Mouse (Mus musculus) forebrain, embryonic 16.5 days (tissue): ENCODE measurements at regions not wholly inside any gene's neighbourhood (a gene's known extent, or its start where the extent isn't known, plus 50 kb on each side); places are given as distances from the start of the nearest gene placed in this dataset.

Experiments used
- ATAC-seq: fragments of 200-750 bp; cut with Nextera tagmentation; 2 replicates; pipeline ENCODE4 v1.8.0; 2017; ENCODE audit warnings: mild to moderate bottlenecking, moderate library complexity
- H3K27ac ChIP-seq: fragments of 300-500 bp; sonication (generic); 2 replicates; pipeline ENCODE4 v1.5.1; 2014; ENCODE audit warnings: low read length, control low read depth
- H3K27me3 ChIP-seq: fragments of 300-500 bp; sonication (generic); replicated peaks from 2 replicates; pipeline ENCODE4 v1.6.1; 2014; ENCODE audit warnings: low read length; ENCODE audit not compliant: control insufficient read depth, insufficient read depth
- H3K36me3 ChIP-seq: fragments of 300-500 bp; sonication (generic); 2 replicates; pipeline ENCODE4 v1.6.1; 2014; ENCODE audit not compliant: control insufficient read depth, insufficient read depth
- H3K4me1 ChIP-seq: fragments of 300-500 bp; sonication (generic); replicated peaks from 2 replicates; pipeline ENCODE4 v1.6.1; 2014; ENCODE audit warnings: low read length; ENCODE audit not compliant: control insufficient read depth, insufficient read depth
- H3K4me2 ChIP-seq: fragments of 300-500 bp; sonication (generic); 2 replicates; pipeline ENCODE4 v1.6.1; 2014; ENCODE audit warnings: mild to moderate bottlenecking, low read length, control low read depth
- H3K4me3 ChIP-seq: fragments of 300-500 bp; sonication (generic); replicated peaks from 2 replicates; pipeline ENCODE4 v1.5.1; 2014; ENCODE audit warnings: mild to moderate bottlenecking, low read length, control low read depth
- H3K9ac ChIP-seq: fragments of 300-500 bp; sonication (generic); replicated peaks from 2 replicates; pipeline ENCODE4 v1.6.1; 2014; ENCODE audit warnings: low read depth, low read length, control low read depth
- H3K9me3 ChIP-seq: fragments of 300-500 bp; sonication (generic); 2 replicates; pipeline ENCODE4 v1.6.1; 2016; ENCODE audit warnings: low read length; ENCODE audit not compliant: control insufficient read depth
- WGBS: fragments of 180-500 bp; shearing (Covaris S2); extraction: QIAGEN DNeasy Blood & Tissue Kit; methylation state at CpG from one replicate; pipeline ENCODE4 v1.1.7; 2014; 5-methylcytosine and 5-hydroxymethylcytosine counted together

GRCm38 (mm10) chr9:116468569-116469250, 293.6 kb upstream of the Tgfbr2 start:
- 25% methylated on average over 10 of the region's 10 CpGs for WGBS
- peak; percentile 49; the same call in 1 of the 2 replicates for ATAC-seq
- Histone ChIP-seq H3K4me2 (no peak overlapping the region), H3K4me3 (no peak overlapping the region), H3K4me1 (peaks cover 4% of the 10 kb centered on the region; the same call in 1 of the 2 replicates), H3K36me3 (no peaks in the 10 kb centered on the region), H3K9ac (no peak overlapping the region), H3K9me3 (no peaks in the 10 kb centered on the region), H3K27ac (no peak overlapping the region), H3K27me3 (no peaks in the 10 kb centered on the region)

GRCm38 (mm10) chr9:116466336-116466735, 291.2 kb upstream of the Tgfbr2 start:
- peaks cover 4% of the 10 kb centered on the region; the same call in 1 of the 2 replicates for H3K4me1 ChIP-seq
- no peak overlapping the region for H3K4me2 ChIP-seq
- no peak overlapping the region for H3K9ac ChIP-seq
- no peak overlapping the region for H3K27ac ChIP-seq
- H3K27me3 ChIP-seq: no peaks in the 10 kb centered on the region
- H3K9me3 ChIP-seq: no peaks in the 10 kb centered on the region
- WGBS: 96% methylated on average over 7 of the region's 7 CpGs
- no peaks in the 10 kb centered on the region for H3K36me3 ChIP-seq
- ATAC-seq: no peak
- H3K4me3 ChIP-seq: no peak overlapping the region

- Histone ChIP-seq H3K36me3 (no peaks in the 10 kb centered on the region), H3K27ac (no peak overlapping the region), H3K9me3 (no peaks in the 10 kb centered on the region), H3K4me2 (no peak overlapping the region), H3K9ac (no peak overlapping the region), H3K4me3 (no peak overlapping the region), H3K4me1 (peaks cover 4% of the 10 kb centered on the region; the same call in 1 of the 2 replicates), H3K27me3 (no peaks in the 10 kb centered on the region)
- no peak for ATAC-seq
- 84% methylated on average over 2 of the region's 2 CpGs for WGBS
These were observed 289.5 kb upstream of the Tgfbr2 start for GRCm38 (mm10) chr9:116464626-116465025.

GRCm38 (mm10) chr9:116462232-116462631, 287.1 kb upstream of the Tgfbr2 start:
- H3K36me3 ChIP-seq: no peaks in the 10 kb centered on the region
- 64% methylated on average over 2 of the region's 2 CpGs for WGBS
- H3K9ac ChIP-seq: no peak overlapping the region
- no peak for ATAC-seq
- no peak overlapping the region for H3K27ac ChIP-seq
- H3K27me3 ChIP-seq: no peaks in the 10 kb centered on the region
- no peak overlapping the region for H3K4me3 ChIP-seq
- H3K9me3 ChIP-seq: no peaks in the 10 kb centered on the region
- no peak overlapping the region for H3K4me2 ChIP-seq
- peaks cover 5% of the 10 kb centered on the region for H3K4me1 ChIP-seq

GRCm38 (mm10) chr9:116460022-116460421, 284.9 kb upstream of the Tgfbr2 start:
- no peak overlapping the region for H3K27ac ChIP-seq
- no peak overlapping the region for H3K4me3 ChIP-seq
- H3K9ac ChIP-seq: no peak overlapping the region
- no peak overlapping the region for H3K4me2 ChIP-seq
- H3K4me1 ChIP-seq: peaks cover 10% of the 10 kb centered on the region
- ATAC-seq: no peak
- WGBS: 89% methylated on average over 2 of the region's 2 CpGs
- no peaks in the 10 kb centered on the region for H3K36me3 ChIP-seq
- no peaks in the 10 kb centered on the region for H3K9me3 ChIP-seq
- H3K27me3 ChIP-seq: no peaks in the 10 kb centered on the region

- H3K4me2 ChIP-seq: no peak overlapping the region
- no peaks in the 10 kb centered on the region for H3K9me3 ChIP-seq
- no peak overlapping the region for H3K9ac ChIP-seq
- WGBS: 81% methylated on average over 4 of the region's 4 CpGs
- no peaks in the 10 kb centered on the region for H3K27me3 ChIP-seq
- no peak overlapping the region for H3K27ac ChIP-seq
- no peak overlapping the region for H3K4me3 ChIP-seq
- H3K4me1 ChIP-seq: peaks cover 3% of the 10 kb centered on the region
- H3K36me3 ChIP-seq: no peaks in the 10 kb centered on the region
- no peak for ATAC-seq
These were observed 276.9 kb upstream of the Tgfbr2 start for GRCm38 (mm10) chr9:116452050-116452449.

- Histone ChIP-seq H3K4me2 (no peak overlapping the region), H3K4me1 (no peaks in the 10 kb centered on the region), H3K9ac (no peak overlapping the region), H3K9me3 (no peaks in the 10 kb centered on the region), H3K36me3 (no peaks in the 10 kb centered on the region), H3K27ac (no peak overlapping the region), H3K27me3 (no peaks in the 10 kb centered on the region), H3K4me3 (no peak overlapping the region)
- ATAC-seq: no peak
- WGBS: 91% methylated on average over 4 of the region's 4 CpGs
These were observed 275.7 kb upstream of the Tgfbr2 start for GRCm38 (mm10) chr9:116450829-116451228.

- H3K36me3 ChIP-seq: no peaks in the 10 kb centered on the region
- ATAC-seq: no peak
- no peak overlapping the region for H3K4me3 ChIP-seq
- no peak overlapping the region for H3K4me2 ChIP-seq
- H3K9me3 ChIP-seq: no peaks in the 10 kb centered on the region
- H3K4me1 ChIP-seq: no peaks in the 10 kb centered on the region
- no peak overlapping the region for H3K9ac ChIP-seq
- no peaks in the 10 kb centered on the region for H3K27me3 ChIP-seq
- WGBS: 84% methylated on average over 6 of the region's 6 CpGs
- no peak overlapping the region for H3K27ac ChIP-seq
These were observed 272.6 kb upstream of the Tgfbr2 start for GRCm38 (mm10) chr9:116447734-116448133.

GRCm38 (mm10) chr9:116438580-116438979, 263.4 kb upstream of the Tgfbr2 start:
- ATAC-seq: no peak
- no peaks in the 10 kb centered on the region for H3K4me1 ChIP-seq
- WGBS: 79% methylated on average over 1 of the region's 1 CpGs
- H3K4me3 ChIP-seq: no peak overlapping the region
- no peak overlapping the region for H3K9ac ChIP-seq
- H3K9me3 ChIP-seq: no peaks in the 10 kb centered on the region
- no peaks in the 10 kb centered on the region for H3K36me3 ChIP-seq
- no peaks in the 10 kb centered on the region for H3K27me3 ChIP-seq
- no peak overlapping the region for H3K4me2 ChIP-seq
- no peak overlapping the region for H3K27ac ChIP-seq

- Histone ChIP-seq H3K9me3 (no peaks in the 10 kb centered on the region; the same call in 1 of the 2 replicates), H3K36me3 (no peaks in the 10 kb centered on the region), H3K4me2 (no peak overlapping the region), H3K27me3 (no peaks in the 10 kb centered on the region), H3K9ac (no peak overlapping the region), H3K4me1 (no peaks in the 10 kb centered on the region), H3K27ac (no peak overlapping the region), H3K4me3 (no peak overlapping the region)
- ATAC-seq: no peak
- 78% methylated on average over 1 of the region's 1 CpGs for WGBS
These were observed 259.3 kb upstream of the Tgfbr2 start for GRCm38 (mm10) chr9:116434414-116434813.
